In genomic region chr3:85970742-85971598, GRCm38 (mm10) we compare ENCODE assay signal across 8 mouse cellular contexts. TPM values are rescaled to one million over a fixed set of nuclear protein-coding genes. Genes with fewer than 3 reads are reported as not detected.
DNase-seq lines count a peak whose midpoint lies in the region; ATAC-seq and TF ChIP-seq lines count a peak whose summit lies in the region.

Gene Sh3d19 (plus strand): TSS chr3:85971109.

- DNase-seq in adrenal gland, adult 8-10 months, result peak; percentile 64
- peak; percentile 36 to 52 for DNase-seq in gastrocnemius, adult 8-10 months (ENCODE audit: low spot score in 2 of 2)
- peak; percentile 55 to 61 for DNase-seq in left cerebral cortex, adult 18-20 months (ENCODE audit: low spot score in 2 of 2)
- peak; percentile 94 for DNase-seq in lung, postnatal 25 days (ENCODE audit: low spot score)
- peak; percentile 44 to 45 for DNase-seq in right cerebral cortex, adult 2 months (ENCODE audit: low spot score in 2 of 2)

- peak within 1 kb of the TSS; percentile 79 for H3K9ac ChIP-seq in hindbrain, embryonic 15.5 days

- peak; percentile 94 for ATAC-seq in hindbrain, embryonic 15.5 days (ENCODE audit: low FRiP score, low read depth)
- no peak for ATAC-seq in monocyte, adult 5-6 weeks (replicated peaks; ENCODE audit: insufficient number of reproducible peaks, low FRiP score, low TSS enrichment, poor library complexity, severe bottlenecking)

- TF ChIP-seq CTCF in cortical plate, adult 2 months (IDR thresholded peaks at IDR 0.05; ENCODE audit: extremely low read depth, insufficient read depth, low read length), result no peak

- peaks cover 2% of the 10 kb centered on the region; the same call in 1 of the 2 replicates for H3K4me1 ChIP-seq in cortical plate, adult 2 months (ENCODE audit: control insufficient read depth, insufficient read depth, low read length)
- H3K4me1 ChIP-seq in hindbrain, embryonic 15.5 days (replicated peaks), result peaks cover 19% of the 10 kb centered on the region

- no peaks in the 10 kb centered on the region for H3K9me3 ChIP-seq in hindbrain, embryonic 15.5 days

- H3K4me2 ChIP-seq in hindbrain, embryonic 15.5 days, result peak within 1 kb of the TSS; percentile 62

- H3K4me3 ChIP-seq in cortical plate, adult 2 months (ENCODE audit: insufficient read depth, low read length), result peak within 1 kb of the TSS; percentile 66
- H3K4me3 ChIP-seq in hindbrain, embryonic 15.5 days, result peak within 1 kb of the TSS; percentile 67

- H3K36me3 ChIP-seq in hindbrain, embryonic 15.5 days, result no peaks in the 10 kb centered on the region

- H3K27me3 ChIP-seq in hindbrain, embryonic 15.5 days, result no peaks in the 10 kb centered on the region

- no peak within 1 kb of the TSS for H3K27ac ChIP-seq in cortical plate, adult 2 months (ENCODE audit: insufficient read depth, low read length)
- H3K27ac ChIP-seq in hindbrain, embryonic 15.5 days (replicated peaks), result peak within 1 kb of the TSS; percentile 67

- no peak for TF ChIP-seq POLR2A in cortical plate, adult 2 months (IDR thresholded peaks at IDR 0.05; ENCODE audit: extremely low read depth, insufficient read depth, low read length)

- WGBS in hindbrain, embryonic 15.5 days, result under 1% methylated on average over 58 of the region's 73 CpGs

RNA-seq across cellular contexts. Expression of gene Sh3d19, which starts in this region (rescaled TPM):
- total RNA-seq in adrenal gland, adult 8-10 months (2022), result 10 to 100 TPM; 14.3 to 26.2 (median 18.1) TPM
- 13.5 and 14.7 TPM in 2 replicates for polyA plus RNA-seq in cortical plate, adult 2 months (2012; rRNA removed)
- total RNA-seq in gastrocnemius, adult 8-10 months (2022), result 1 to 10 TPM; 4.5 to 9.7 (median 7.4) TPM
- polyA plus RNA-seq in hindbrain, embryonic 15.5 days (2015; fragmentation: Nextera tagmentation; extraction: Ambion mirVana), result 18.1 and 19.2 TPM in 2 replicates
- 10 to 100 TPM; 13.4 to 14.1 TPM for total RNA-seq in left cerebral cortex, adult 18-20 months (2021)
- total RNA-seq in monocyte, adult 5-6 weeks (2017), result 2.0 to 5.6 TPM (median 2.1 TPM) in 3 replicates

Comparison
In these comparisons a context has a peak if more than half of its experiments do, and no peak if none do; other contexts are left out.
1. DNase-seq: peak in every context shown above with its lines; median percentile 94 in lung, postnatal 25 days; 64 in adrenal gland, adult 8-10 months; 58 in left cerebral cortex, adult 18-20 months; 44 in right cerebral cortex, adult 2 months; 44 in gastrocnemius, adult 8-10 months.